31 mouse cellular contexts compared by ENCODE assay signal in the genomic region with DNA sequence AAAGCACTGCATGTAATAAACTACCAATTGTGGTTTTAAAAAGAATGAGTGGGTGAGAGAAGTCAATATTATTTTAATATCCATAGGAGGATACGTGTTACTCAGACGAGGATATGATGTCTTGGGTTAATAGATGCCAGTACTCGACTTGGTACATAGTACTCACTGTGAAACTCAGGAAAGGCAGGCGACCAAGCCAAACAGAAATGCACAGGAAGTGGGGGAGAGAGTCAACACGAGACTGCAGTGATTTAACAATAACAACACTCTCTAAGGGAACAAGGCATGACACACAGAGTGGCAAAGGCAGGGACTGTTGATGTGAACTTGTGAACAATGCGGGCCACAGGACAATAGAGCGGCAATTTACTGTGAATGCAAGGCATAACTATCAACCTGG.
DNase-seq lines count a peak whose midpoint lies in the region; ATAC-seq and TF ChIP-seq lines count a peak whose summit lies in the region.
"Had no signal": no experiment of that assay in that cellular context is flagged by ENCODE, and none has a peak within 500 bp of the region (broad histone marks: within the 10 kb centered on the region; RNA-seq: fewer than 3 reads in every experiment).

No protein-coding gene starts in this region.

- DNase-seq in heart, postnatal 0 days (ENCODE audit: low spot score): peak; percentile 30
- no peak for DNase-seq in heart, postnatal 25 days (ENCODE audit: low spot score)
- DNase-seq in liver, embryonic 11.5 days (ENCODE audit: low spot score): no peak
- DNase-seq in 3T3-L1 (ENCODE audit: low read depth, low spot score) (peak; percentile 42), adipocyte (ENCODE audit: low spot score) (peak; percentile 32)
- no peak for DNase-seq in spleen, postnatal 4 days (ENCODE audit: low spot score in 2 of 2)
- DNase-seq in natural killer cell, adult 2 months (ENCODE audit: low spot score in 2 of 2): no peak
- DNase-seq: adrenal gland, postnatal 14 days; cerebellum, adult 11-12 months; cerebellum, adult 9-11 months; gastrocnemius, postnatal 25 days; heart, postnatal 10 days; kidney, adult 9 months; right cerebral cortex, postnatal 4 days; thymus, adult 2 months; thymus, postnatal 4 days had no signal

- H3K27me3 ChIP-seq in heart, postnatal 0 days (ENCODE audit: control insufficient read depth, insufficient read depth, low read length): no peaks in the 10 kb centered on the region
- H3K27me3 ChIP-seq in liver, embryonic 11.5 days (replicated peaks; ENCODE audit: control insufficient read depth, insufficient read depth, low read length): no peaks in the 10 kb centered on the region
- H3K27me3 ChIP-seq in liver, embryonic 12.5 days (replicated peaks): no peaks in the 10 kb centered on the region
- H3K27me3 ChIP-seq: embryonic facial prominence, embryonic 13.5 days; forebrain, embryonic 15.5 days; hindbrain, embryonic 15.5 days; limb, embryonic 15.5 days; liver, embryonic 15.5 days; lung, embryonic 15.5 days; midbrain, embryonic 15.5 days; neural tube, embryonic 13.5 days had no signal

- H3K9me3 ChIP-seq in heart, postnatal 0 days (replicated peaks; ENCODE audit: control insufficient read depth, low read length): no peaks in the 10 kb centered on the region
- H3K9me3 ChIP-seq in liver, embryonic 11.5 days (ENCODE audit: control insufficient read depth, low read length): no peaks in the 10 kb centered on the region
- no peaks in the 10 kb centered on the region for H3K9me3 ChIP-seq in liver, embryonic 12.5 days (replicated peaks)
- H3K9me3 ChIP-seq: embryonic facial prominence, embryonic 13.5 days; forebrain, embryonic 10.5 days; forebrain, embryonic 15.5 days; hindbrain, embryonic 10.5 days; hindbrain, embryonic 15.5 days; limb, embryonic 10.5 days; limb, embryonic 15.5 days; liver, embryonic 15.5 days; lung, embryonic 15.5 days; midbrain, embryonic 10.5 days; midbrain, embryonic 15.5 days; neural tube, embryonic 13.5 days had no signal

- no peak overlapping the region for H3K4me2 ChIP-seq in heart, postnatal 0 days (ENCODE audit: low read depth, low read length)
- H3K4me2 ChIP-seq in liver, embryonic 11.5 days: no peak overlapping the region
- no peak overlapping the region for H3K4me2 ChIP-seq in liver, embryonic 12.5 days
- H3K4me2 ChIP-seq: embryonic facial prominence, embryonic 13.5 days; forebrain, embryonic 15.5 days; hindbrain, embryonic 15.5 days; limb, embryonic 15.5 days; liver, embryonic 15.5 days; lung, embryonic 15.5 days; midbrain, embryonic 15.5 days; neural tube, embryonic 13.5 days had no signal

- intact Hi-C loops in heart, postnatal 25 days (cut with DNase I): no loop called here

- no peaks in the 10 kb centered on the region for H3K4me1 ChIP-seq in heart, postnatal 0 days (ENCODE audit: control insufficient read depth, insufficient read depth)
- no peaks in the 10 kb centered on the region for H3K4me1 ChIP-seq in liver, embryonic 11.5 days (replicated peaks; ENCODE audit: control insufficient read depth, insufficient read depth, low read length)
- H3K4me1 ChIP-seq in liver, embryonic 12.5 days: no peaks in the 10 kb centered on the region
- H3K4me1 ChIP-seq: embryonic facial prominence, embryonic 13.5 days; forebrain, embryonic 10.5 days; forebrain, embryonic 15.5 days; hindbrain, embryonic 15.5 days; limb, embryonic 10.5 days; limb, embryonic 15.5 days; liver, embryonic 15.5 days; lung, embryonic 15.5 days; midbrain, embryonic 10.5 days; midbrain, embryonic 15.5 days had no signal

- H3K36me3 ChIP-seq in heart, postnatal 0 days (replicated peaks; ENCODE audit: control insufficient read depth, insufficient read depth, low read length): no peaks in the 10 kb centered on the region
- no peaks in the 10 kb centered on the region for H3K36me3 ChIP-seq in liver, embryonic 11.5 days (ENCODE audit: control insufficient read depth, insufficient read depth, low read length)
- H3K36me3 ChIP-seq in liver, embryonic 12.5 days: no peaks in the 10 kb centered on the region
- H3K36me3 ChIP-seq: embryonic facial prominence, embryonic 13.5 days; forebrain, embryonic 10.5 days; forebrain, embryonic 15.5 days; G1E; hindbrain, embryonic 10.5 days; hindbrain, embryonic 15.5 days; limb, embryonic 10.5 days; limb, embryonic 15.5 days; liver, embryonic 15.5 days; lung, embryonic 15.5 days; midbrain, embryonic 10.5 days; midbrain, embryonic 15.5 days; neural tube, embryonic 13.5 days had no signal

- no peak for TF ChIP-seq EP300 in heart, postnatal 0 days (IDR thresholded peaks at IDR 0.05; ENCODE audit: low read depth)

- no peak overlapping the region for H3K27ac ChIP-seq in heart, postnatal 0 days (ENCODE audit: low read depth)
- H3K27ac ChIP-seq in liver, embryonic 11.5 days (ENCODE audit: low read depth, low read length): no peak overlapping the region
- no peak overlapping the region for H3K27ac ChIP-seq in liver, embryonic 12.5 days
- H3K27ac ChIP-seq: embryonic facial prominence, embryonic 13.5 days; forebrain, embryonic 10.5 days; forebrain, embryonic 15.5 days; hindbrain, embryonic 10.5 days; hindbrain, embryonic 15.5 days; limb, embryonic 10.5 days; limb, embryonic 15.5 days; liver, embryonic 15.5 days; lung, embryonic 15.5 days; macrophage; midbrain, embryonic 10.5 days; midbrain, embryonic 15.5 days; neural tube, embryonic 13.5 days had no signal

- no peak overlapping the region for H3K9ac ChIP-seq in heart, postnatal 0 days (replicated peaks; ENCODE audit: low read depth, low read length)
- no peak overlapping the region for H3K9ac ChIP-seq in liver, embryonic 11.5 days (ENCODE audit: low read depth, low read length)
- no peak overlapping the region for H3K9ac ChIP-seq in liver, embryonic 12.5 days
- H3K9ac ChIP-seq: embryonic facial prominence, embryonic 13.5 days; forebrain, embryonic 15.5 days; hindbrain, embryonic 15.5 days; limb, embryonic 15.5 days; liver, embryonic 15.5 days; lung, embryonic 15.5 days; midbrain, embryonic 15.5 days; neural tube, embryonic 13.5 days had no signal

- WGBS in heart, postnatal 0 days: 60% methylated on average over 7 of the region's 7 CpGs
- 72% methylated on average over 7 of the region's 7 CpGs for WGBS in liver, embryonic 11.5 days
- WGBS in liver, embryonic 12.5 days (ENCODE audit: insufficient replicate concordance): 55% methylated on average over 7 of the region's 7 CpGs

- H3K4me3 ChIP-seq in heart, postnatal 0 days (ENCODE audit: low read depth, low read length): no peak overlapping the region
- H3K4me3 ChIP-seq in liver, embryonic 11.5 days (ENCODE audit: low read depth, low read length): no peak overlapping the region
- H3K4me3 ChIP-seq in liver, embryonic 12.5 days: no peak overlapping the region
- H3K4me3 ChIP-seq: embryonic facial prominence, embryonic 13.5 days; forebrain, embryonic 10.5 days; forebrain, embryonic 15.5 days; hindbrain, embryonic 10.5 days; hindbrain, embryonic 15.5 days; limb, embryonic 10.5 days; limb, embryonic 15.5 days; liver, embryonic 15.5 days; lung, embryonic 15.5 days; midbrain, embryonic 10.5 days; midbrain, embryonic 15.5 days; neural tube, embryonic 13.5 days had no signal

- no peak for TF ChIP-seq CTCF in heart, postnatal 0 days (IDR thresholded peaks at IDR 0.05; ENCODE audit: low read depth)

- ATAC-seq in heart, postnatal 0 days (ENCODE audit: insufficient read depth, low read depth): 0 out of 2 replicates have a peak, but pooled peaks have one; percentile 14
- 0 out of 2 replicates have a peak, but pooled peaks have one; percentile 24 for ATAC-seq in liver, embryonic 11.5 days (replicated peaks; ENCODE audit: low FRiP score)
- no peak for ATAC-seq in liver, embryonic 12.5 days
- ATAC-seq: forebrain, embryonic 15.5 days; midbrain, embryonic 15.5 days had no signal

Comparison
In these comparisons a context has a peak if more than half of its experiments do, and no peak if none do; other contexts are left out.
1. DNase-seq: peak in heart, postnatal 0 days (single experiment), 3T3-L1 (single experiment) and adipocyte (single experiment); none in heart, postnatal 25 days (single experiment), liver, embryonic 11.5 days (single experiment), spleen, postnatal 4 days (0 of 2) and natural killer cell, adult 2 months (0 of 2).